Mouse (Mus musculus): Measurements from ENCODE around the gene Mios.

Gene Mios

GRCm38 (mm10) chr6:8278426-8279002 lies 69.5 kb downstream of the Mios start:
- DNase-seq (ENCODE audit: low spot score), result no peak

GRCm38 (mm10) chr6:8283255-8283654 lies 74.2 kb downstream of the Mios start:
- no peak for DNase-seq (ENCODE audit: low spot score)

GRCm38 (mm10) chr6:8285401-8285960 lies 76.5 kb downstream of the Mios start:
- no peak for DNase-seq (ENCODE audit: low spot score)
